Mouse (Mus musculus) olfactory bulb, adult 2 months (tissue): ENCODE data around the gene Psenen.

Experiments used
- CTCF ChIP-seq: fragments of 200-500 bp; IDR thresholded peaks from 2 replicates; pipeline ENCODE4 v1.5.1; 2012; ENCODE audit warnings: low read depth, mild to moderate bottlenecking, low read length, moderate library complexity; ENCODE audit not compliant: insufficient read depth
- POLR2A ChIP-seq: fragments of 200-500 bp; IDR thresholded peaks from 2 replicates; pipeline ENCODE4 v1.6.1; 2012; ENCODE audit warnings: mild to moderate bottlenecking, low read depth, low read length, moderate library complexity; ENCODE audit not compliant: insufficient read depth

DNA sequence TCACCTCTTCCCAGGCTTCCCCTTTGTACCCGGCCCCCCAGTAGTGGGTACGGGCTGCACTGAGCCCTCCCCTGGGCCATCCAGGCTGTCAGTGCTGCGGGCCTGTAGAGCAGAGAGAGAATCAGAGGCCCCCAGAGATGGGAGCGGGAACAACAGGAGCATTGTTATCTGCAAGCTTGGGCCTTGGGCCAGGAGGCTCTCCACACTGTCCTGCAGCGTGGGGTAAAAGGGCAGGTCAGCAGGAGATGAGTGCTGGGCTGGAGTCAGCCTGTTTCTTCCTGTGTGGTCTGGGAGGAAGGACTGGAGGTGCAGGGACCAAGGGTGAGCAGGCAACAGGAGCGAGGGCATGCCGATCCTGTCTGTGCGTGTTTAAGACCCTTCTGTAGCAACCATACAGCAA lies 30.5 kb downstream of the Psenen start:
- TF ChIP-seq CTCF (no peak), POLR2A (no peak)
